Mouse (Mus musculus) spleen, adult 2 months (tissue): ENCODE measurements around the gene Naaladl2.

Source experiments
- CTCF ChIP-seq: fragments of 200-500 bp; IDR thresholded peaks from 2 replicates; pipeline ENCODE4 v1.5.1; 2011; ENCODE audit warnings: mild to moderate bottlenecking, inconsistent platforms; ENCODE audit not compliant: insufficient read depth, insufficient read length, insufficient replicate concordance; ENCODE audit errors: extremely low read depth
- POLR2A ChIP-seq: fragments of 200-500 bp; IDR thresholded peaks from 2 replicates; pipeline ENCODE4 v1.6.1; 2011; ENCODE audit warnings: low read depth, low read length, inconsistent platforms

- no peak for TF ChIP-seq POLR2A
- no peak for TF ChIP-seq CTCF
Measured at GRCm38 (mm10) chr3:23946182-23946581, 1197.9 kb downstream of the Naaladl2 start.
